Mouse (Mus musculus) CH12.LX (cell line): ENCODE measurements around the gene Cdadc1. TPM values are rescaled to one million over a fixed set of nuclear protein-coding genes. Genes with fewer than 3 reads are reported as not detected.

Experiments used
- DNase-seq: peaks from one replicate; pipeline ENCODE4 v3.0.0-alpha.2; 2013; ENCODE audit errors: extremely low read depth
- H3K27ac ChIP-seq: 2 replicates; pipeline ENCODE4 v1.5.1; 2012; ENCODE audit warnings: low read depth, mild to moderate bottlenecking, control low read depth, moderate library complexity; ENCODE audit not compliant: insufficient read depth
- H3K27me3 ChIP-seq: replicated peaks from 2 replicates; pipeline ENCODE3; 2012; ENCODE audit warnings: inconsistent platforms
- H3K36me3 ChIP-seq, 2 experiments: replicated peaks in 1 of 2; 2 replicates each; pipeline versions ENCODE3 to v1.6.1; 2012; ENCODE audit warnings: inconsistent platforms in 1 of 2, low read length in 1 of 2, mild to moderate bottlenecking in 1 of 2, mixed read lengths in 1 of 2, moderate library complexity in 1 of 2; ENCODE audit not compliant: control insufficient read depth in 1 of 2, insufficient read depth in 1 of 2
- H3K4me1 ChIP-seq, 2 experiments: 2 replicates each; pipeline ENCODE4 v1.6.1; 2012; ENCODE audit warnings: inconsistent platforms in 1 of 2, moderate library complexity in 1 of 2; ENCODE audit not compliant: insufficient read depth in 2 of 2, control insufficient read depth in 1 of 2
- H3K4me2 ChIP-seq: 2 replicates; pipeline ENCODE4 v1.6.1; 2012; ENCODE audit warnings: low read depth, mild to moderate bottlenecking, control low read depth; ENCODE audit not compliant: poor library complexity, insufficient read depth, severe bottlenecking
- H3K4me3 ChIP-seq, 3 experiments: fragments of 150-350 bp in 1 of 3; sonication (generic) in 1 of 3; replicated peaks in 1 of 3; 2 replicates each; pipeline versions ENCODE3 to v1.5.1; 2011 to 2012; ENCODE audit warnings: low read depth in 2 of 3, low read length in 2 of 3, mild to moderate bottlenecking in 2 of 3, moderate library complexity in 2 of 3, control low read depth in 1 of 3, improper control_type of control experiment in 1 of 3, inconsistent platforms in 1 of 3, mixed read lengths in 1 of 3; ENCODE audit not compliant: poor library complexity in 1 of 3
- H3K79me2 ChIP-seq: replicated peaks from 2 replicates; pipeline ENCODE4 v1.6.1; 2012; ENCODE audit warnings: mild to moderate bottlenecking, moderate library complexity; ENCODE audit not compliant: control insufficient read depth, poor library complexity, insufficient read depth, severe bottlenecking; ENCODE audit errors: extremely low read depth
- H3K9ac ChIP-seq: 2 replicates; pipeline ENCODE4 v1.6.1; 2012; ENCODE audit warnings: low read depth, mild to moderate bottlenecking, control low read depth, moderate library complexity; ENCODE audit not compliant: insufficient read depth
- H3K9me3 ChIP-seq: replicated peaks from 2 replicates; pipeline ENCODE3; 2012; ENCODE audit warnings: low read length, inconsistent platforms, mixed read lengths
- BHLHE40 ChIP-seq: IDR thresholded peaks from 2 replicates; pipeline ENCODE4 v1.6.1; 2011; ENCODE audit warnings: mild to moderate bottlenecking, low read depth, low read length, improper control_type of control experiment
- CHD2 ChIP-seq: IDR thresholded peaks from 2 replicates; pipeline ENCODE4 v1.6.1; 2011; ENCODE audit warnings: low read length, improper control_type of control experiment
- CTCF ChIP-seq, 2 experiments: IDR thresholded peaks in 1 of 2; conservative IDR thresholded peaks in 1 of 2; 2 replicates each; pipeline ENCODE4 v1.5.1; 2011 to 2012; ENCODE audit warnings: low read depth in 2 of 2, low read length in 2 of 2, improper control_type of control experiment in 1 of 2, inconsistent platforms in 1 of 2, mild to moderate bottlenecking in 1 of 2, moderate library complexity in 1 of 2
- E2F4 ChIP-seq: IDR thresholded peaks from 2 replicates; pipeline ENCODE4 v1.6.1; 2011; ENCODE audit warnings: low read depth, low read length, improper control_type of control experiment; ENCODE audit not compliant: insufficient replicate concordance
- ELF1 ChIP-seq: IDR thresholded peaks from 2 replicates; pipeline ENCODE4 v1.6.1; 2014; ENCODE audit warnings: low read depth, mild to moderate bottlenecking, inconsistent platforms, low read length, improper control_type of control experiment
- ETS1 ChIP-seq: conservative IDR thresholded peaks from 2 replicates; pipeline ENCODE4 v1.6.1; 2012; ENCODE audit warnings: low read depth, mild to moderate bottlenecking, inconsistent platforms, low read length, improper control_type of control experiment, moderate library complexity
- GABPA ChIP-seq: IDR thresholded peaks from 2 replicates; pipeline ENCODE4 v1.6.1; 2012; ENCODE audit warnings: low read depth, low read length, improper control_type of control experiment, inconsistent platforms; ENCODE audit not compliant: insufficient replicate concordance
- JUN ChIP-seq: IDR thresholded peaks from 2 replicates; pipeline ENCODE4 v1.6.1; 2011; ENCODE audit warnings: low read depth, mild to moderate bottlenecking, low read length, improper control_type of control experiment, moderate library complexity; ENCODE audit not compliant: insufficient read depth
- JUND ChIP-seq: conservative IDR thresholded peaks from 2 replicates; pipeline ENCODE4 v1.6.1; 2011; ENCODE audit warnings: low read depth, low read length, improper control_type of control experiment
- MAFK ChIP-seq: IDR thresholded peaks from 2 replicates; pipeline ENCODE4 v1.6.1; 2011; ENCODE audit warnings: low read length, improper control_type of control experiment; ENCODE audit not compliant: insufficient replicate concordance
- MAZ ChIP-seq: IDR thresholded peaks from 2 replicates; pipeline ENCODE4 v1.6.1; 2012; ENCODE audit warnings: low read depth, mild to moderate bottlenecking, inconsistent platforms, low read length, improper control_type of control experiment, moderate library complexity
- MEF2A ChIP-seq: IDR thresholded peaks from 2 replicates; pipeline ENCODE4 v1.6.1; 2014; ENCODE audit warnings: low read depth, mild to moderate bottlenecking, inconsistent platforms, low read length, improper control_type of control experiment, borderline replicate concordance
- MYC ChIP-seq: IDR thresholded peaks from 2 replicates; pipeline ENCODE4 v1.6.1; 2011; ENCODE audit warnings: low read depth, mild to moderate bottlenecking, improper control_type of control experiment, low read length
- NELFE ChIP-seq: IDR thresholded peaks from 2 replicates; pipeline ENCODE4 v1.6.1; 2011; ENCODE audit warnings: low read depth, low read length, improper control_type of control experiment
- POLR2A ChIP-seq: IDR thresholded peaks from 2 replicates; pipeline ENCODE4 v1.6.1; 2011; ENCODE audit warnings: low read depth, mild to moderate bottlenecking, improper control_type of control experiment, low read length
- POLR2AphosphoS2 ChIP-seq: IDR thresholded peaks from 2 replicates; pipeline ENCODE4 v1.6.1; 2011; ENCODE audit warnings: low read depth, low read length, improper control_type of control experiment
- SIN3A ChIP-seq: IDR thresholded peaks from 2 replicates; pipeline ENCODE4 v1.6.1; 2012; ENCODE audit warnings: low read length, improper control_type of control experiment, inconsistent platforms
- TCF12 ChIP-seq: IDR thresholded peaks from 2 replicates; pipeline ENCODE4 v1.6.1; 2014; ENCODE audit warnings: low read depth, mild to moderate bottlenecking, inconsistent platforms, low read length, improper control_type of control experiment
- ZKSCAN1 ChIP-seq: IDR thresholded peaks from 2 replicates; pipeline ENCODE4 v1.6.1; 2012; ENCODE audit warnings: low read depth, inconsistent platforms, low read length, improper control_type of control experiment, borderline replicate concordance
- ZMIZ1 ChIP-seq: IDR thresholded peaks from 2 replicates; pipeline ENCODE4 v1.6.1; 2012; ENCODE audit warnings: low read depth, mild to moderate bottlenecking, inconsistent platforms, low read length, improper control_type of control experiment
- ZNF384 ChIP-seq: IDR thresholded peaks from 2 replicates; pipeline ENCODE4 v1.6.1; 2012; ENCODE audit warnings: low read depth, low read length, improper control_type of control experiment, inconsistent platforms
- dilution Hi-C: fragments of 300-500 bp; cut with MboI; formaldehyde crosslinking; loops from 2 replicates; pipeline ENCODE4 v1.14.3; 2020; ENCODE audit warnings: low sequenced_read_pairs; ENCODE audit not compliant: extremely low pct_unique_long_range_greater_than_20kb, extremely low pct_ligation_motif_present
- in situ Hi-C: fragments of 300-500 bp; cut with MboI; formaldehyde crosslinking; loops from 3 replicates; pipeline ENCODE4 v1.14.3; 2019; ENCODE audit warnings: low sequenced_read_pairs, low pct_ligation_motif_present, low pct_unique_long_range_greater_than_20kb, mixed read lengths
- polyA plus RNA-seq: library from polyadenylated mRNA; unstranded; fragments of >175 nt; gene quantifications from 2 replicates; pipeline ENCODE4 v1.2.1, GENCODE M21; 2012; ENCODE audit warnings: low read depth; ENCODE audit not compliant: insufficient read length
- total RNA-seq, 2 experiments: library from RNA; depleted of rRNA; stranded (reverse); fragments of 300-350 nt in 1 of 2; fragments of >200 nt in 1 of 2; gene quantifications; 2 replicates each; pipeline ENCODE4 v1.2.3; 2012 to 2014

Cdadc1 gene
- total and polyA plus RNA-seq, 3 experiments = 5.3 to 21.7 (median 11.0) TPM

- H3K4me2 ChIP-seq = no peak overlapping the region
- no peak for TF ChIP-seq GABPA
- no peak for TF ChIP-seq SIN3A
- TF ChIP-seq ZNF384 = no peak
- no peak for TF ChIP-seq MAZ
- no peak for TF ChIP-seq JUND
- TF ChIP-seq JUN = no peak
- no peak for TF ChIP-seq ELF1
- TF ChIP-seq CHD2 = no peak
- TF ChIP-seq POLR2A = no peak
- no peak for TF ChIP-seq POLR2AphosphoS2
- no peak for TF ChIP-seq BHLHE40
- no peak for TF ChIP-seq CTCF (conservative IDR thresholded peaks at IDR 0.05 in 1 of 2, IDR thresholded peaks at IDR 0.05 in 1 of 2; ENCODE audit: low read depth in 2 of 2, low read length in 2 of 2)
- no peak for TF ChIP-seq MAFK
- H3K4me1 ChIP-seq = peaks cover 0 to 7% of the 10 kb centered on the region in 2 experiments; a peak in 2 of 4 replicates
- H3K9ac ChIP-seq = no peak overlapping the region
- no peak overlapping the region for H3K4me3 ChIP-seq
- no peaks in the 10 kb centered on the region for H3K27me3 ChIP-seq
- peaks cover 16 to 52% of the 10 kb centered on the region in 2 experiments for H3K36me3 ChIP-seq
- no peak for DNase-seq
- dilution Hi-C loops (no loop called here), in situ Hi-C loops (no loop called here)
- H3K9me3 ChIP-seq = no peaks in the 10 kb centered on the region
- H3K79me2 ChIP-seq = no peaks in the 10 kb centered on the region
- no peak overlapping the region for H3K27ac ChIP-seq
Measured at GRCm38 (mm10) chr14:59537829-59538432, 59.8 kb downstream of the Cdadc1 start.

- Histone ChIP-seq H3K4me1 (peaks cover 0 to 3% of the 10 kb centered on the region in 2 experiments; a peak in 2 of 4 replicates), H3K4me3 (no peak overlapping the region), H3K4me2 (no peak overlapping the region), H3K9ac (no peak overlapping the region), H3K79me2 (0 out of 2 replicates have a peak, but pooled peaks cover 2% of the 10 kb centered on the region), H3K27ac (no peak overlapping the region), H3K9me3 (no peaks in the 10 kb centered on the region), H3K27me3 (no peaks in the 10 kb centered on the region), H3K36me3 (peaks cover 7 to 48% of the 10 kb centered on the region in 2 experiments)
- dilution Hi-C loops = no loop called here
- no peak for DNase-seq
- TF ChIP-seq ZKSCAN1 (no peak), ZMIZ1 (no peak), TCF12 (no peak), ETS1 (no peak), NELFE (no peak), MYC (no peak), MEF2A (no peak), ELF1 (no peak), E2F4 (no peak), JUND (no peak)
- in situ Hi-C loops = no loop called here
Measured at GRCm38 (mm10) chr14:59533908-59534307, 63.9 kb downstream of the Cdadc1 start.
